Mouse (Mus musculus): ENCODE measurements at regions not wholly inside any gene's neighbourhood (a gene's known extent, or its start where the extent isn't known, plus 50 kb on each side); places are given as distances from the start of the nearest gene placed in this dataset.

DNA sequence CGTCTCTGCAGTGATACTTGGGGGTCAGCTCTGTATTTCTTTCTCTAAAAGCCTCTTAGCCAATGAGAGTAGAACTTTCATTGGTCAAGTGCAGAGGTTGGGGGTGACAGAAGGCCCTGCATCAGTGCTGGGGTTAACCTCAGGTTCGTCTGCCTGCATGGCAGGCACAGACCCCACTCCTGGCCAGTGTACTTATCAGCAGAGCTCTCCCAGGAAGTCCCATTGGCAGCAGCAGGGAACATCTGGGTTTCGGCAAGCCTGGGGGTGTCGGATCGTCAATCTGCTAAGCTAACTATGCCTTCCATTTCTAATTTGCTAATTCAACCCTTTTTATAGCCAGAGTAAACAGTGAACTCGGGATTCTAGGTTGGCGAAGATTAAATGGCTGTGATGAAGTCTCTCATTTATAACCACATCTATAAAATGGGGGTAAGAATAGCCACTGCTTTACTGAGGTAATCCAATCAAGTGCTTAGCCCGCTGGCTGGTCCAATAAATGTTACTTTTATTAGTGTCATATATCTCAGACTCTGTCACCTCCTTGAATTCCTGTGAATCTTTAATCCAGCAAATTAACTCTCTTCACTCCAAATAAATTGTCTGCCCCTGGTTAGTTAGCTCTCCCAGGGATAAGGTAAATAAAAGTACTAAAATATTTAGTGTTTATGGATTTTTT is 135.5 kb upstream of the Mrps10 start:
- no peak for ATAC-seq (replicated peaks; ENCODE audit: low read depth, poor library complexity, severe bottlenecking)

DNA sequence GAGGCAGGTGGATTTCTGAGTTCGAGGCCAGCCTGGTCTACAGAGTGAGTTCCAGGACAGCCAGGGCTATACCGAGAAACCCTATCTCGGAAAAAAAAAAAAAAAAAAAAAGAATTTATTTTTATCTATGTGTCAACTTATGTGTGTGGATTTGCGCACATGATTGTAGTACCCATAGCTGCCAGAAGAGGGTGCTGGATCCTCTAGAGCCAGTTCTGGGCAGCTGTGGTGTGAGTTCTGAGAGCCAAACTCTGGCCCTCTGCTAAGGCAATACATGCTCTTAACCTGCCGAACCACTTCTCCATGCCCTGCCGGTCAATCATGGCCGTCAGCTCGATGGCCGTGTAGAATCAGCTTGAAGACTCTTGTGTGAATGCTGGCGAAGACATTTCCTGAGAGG is 138.0 kb upstream of the Mrps10 start:
- ATAC-seq (replicated peaks; ENCODE audit: low read depth, poor library complexity, severe bottlenecking), result no peak

- no peak for ATAC-seq (replicated peaks; ENCODE audit: low read depth, poor library complexity, severe bottlenecking)
Measured at GRCm38 (mm10) chr17:47226391-47226790, 142.3 kb upstream of the Mrps10 start.

GRCm38 (mm10) chr17:47225306-47226269 is 143.1 kb upstream of the Mrps10 start:
- peak; percentile 84 for ATAC-seq (replicated peaks; ENCODE audit: low read depth, poor library complexity, severe bottlenecking)

DNA sequence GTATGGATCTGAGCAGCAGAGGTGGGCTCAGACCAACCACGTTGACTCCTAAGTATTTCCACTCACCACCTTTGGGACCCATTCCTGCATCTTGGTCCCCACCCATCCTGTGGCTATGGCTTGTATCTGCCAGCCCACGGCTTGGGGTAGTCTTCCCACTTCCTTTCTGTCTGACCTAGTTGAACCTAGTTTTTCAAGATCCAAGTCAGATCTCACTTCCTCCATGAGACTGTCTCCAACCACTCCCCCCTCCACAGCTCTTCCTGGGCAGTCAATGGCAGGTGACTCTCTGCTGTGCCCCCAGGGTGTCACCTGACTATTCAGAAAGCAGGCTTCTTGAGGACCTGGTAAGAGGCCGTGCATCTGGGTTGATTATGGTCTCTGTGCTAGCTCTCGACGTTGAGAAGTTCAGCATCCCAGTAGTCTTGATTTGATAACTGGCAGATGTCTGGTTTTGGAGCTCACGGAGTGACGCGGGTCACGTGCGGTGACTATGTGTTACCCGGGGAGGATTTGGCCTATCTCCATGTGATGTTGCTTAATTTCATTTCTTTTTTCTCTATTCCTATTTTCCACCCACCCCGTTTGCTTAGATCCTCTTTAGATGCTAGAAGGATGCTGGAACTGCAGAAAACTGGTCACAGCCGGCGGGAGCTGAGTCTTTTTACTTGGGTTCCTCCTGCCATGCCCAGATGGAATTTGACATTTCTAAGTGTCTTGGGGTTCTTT is 147.5 kb upstream of the Mrps10 start:
- ATAC-seq (replicated peaks; ENCODE audit: low read depth, poor library complexity, severe bottlenecking), result peak; percentile 2; the same call in 1 of the 2 replicates

GRCm38 (mm10) chr17:47219846-47220245 is 148.8 kb upstream of the Mrps10 start:
- ATAC-seq (replicated peaks; ENCODE audit: low read depth, poor library complexity, severe bottlenecking), result no peak

DNA sequence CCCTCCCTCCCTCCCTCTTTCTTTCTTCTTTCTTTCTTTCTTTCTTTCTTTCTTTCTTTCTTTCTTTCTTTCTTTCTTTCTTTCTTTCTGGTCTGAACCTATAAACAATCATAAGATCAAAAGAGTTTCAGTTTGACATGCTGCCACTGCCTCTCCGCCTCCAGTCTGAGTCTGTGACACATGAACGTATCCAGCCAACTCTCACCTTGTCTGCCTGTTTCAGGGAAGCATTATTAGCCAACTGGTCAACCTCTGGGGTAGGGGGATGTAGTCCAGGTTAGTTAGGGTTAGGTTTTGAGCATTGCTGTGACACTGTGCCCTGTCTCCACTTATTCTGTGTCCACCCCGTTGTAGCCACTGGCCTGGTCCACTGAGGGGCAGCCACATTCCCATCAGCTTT is 152.2 kb upstream of the Mrps10 start:
- no peak for ATAC-seq (replicated peaks; ENCODE audit: low read depth, poor library complexity, severe bottlenecking)

DNA sequence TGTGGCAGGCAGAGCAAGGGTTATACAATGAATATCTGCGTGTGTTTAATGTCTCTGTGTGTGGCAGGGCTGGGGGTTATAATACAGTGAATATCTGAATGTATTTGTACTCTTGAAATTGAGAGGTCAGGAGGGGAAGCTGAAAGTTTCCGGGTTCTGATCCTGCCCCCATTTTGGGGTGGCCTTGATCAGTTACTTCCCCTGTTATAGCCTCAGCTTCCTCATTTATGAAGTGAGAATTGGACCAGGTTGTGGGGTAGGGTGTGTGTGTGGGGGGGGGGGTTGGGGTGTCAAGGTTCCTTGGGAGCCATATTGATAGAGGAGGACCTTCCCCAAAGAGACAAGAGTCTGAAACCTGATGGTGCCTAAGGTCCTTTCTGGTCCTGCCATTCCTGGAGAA is 152.8 kb upstream of the Mrps10 start:
- peak; percentile 43 for ATAC-seq (replicated peaks; ENCODE audit: low read depth, poor library complexity, severe bottlenecking)

DNA sequence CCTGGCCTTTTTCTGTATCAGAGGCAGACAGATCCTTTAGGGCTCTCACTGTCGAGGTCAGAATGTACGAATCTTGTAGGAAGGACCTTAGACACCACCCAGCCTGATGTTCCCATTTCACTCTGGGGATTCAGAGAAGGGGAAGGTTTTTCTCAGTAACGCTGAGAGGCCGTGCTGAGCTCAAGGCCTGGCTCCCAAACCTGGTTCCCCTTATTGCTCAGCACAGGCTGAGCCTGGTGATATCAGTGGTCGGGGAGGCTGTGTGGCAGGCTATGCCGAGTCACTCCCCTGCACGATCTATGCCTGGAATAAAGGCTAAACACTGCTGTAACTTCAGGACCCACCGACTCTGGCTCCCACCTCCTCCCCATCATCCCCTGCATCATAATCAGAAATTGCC is 154.6 kb upstream of the Mrps10 start:
- ATAC-seq (replicated peaks; ENCODE audit: low read depth, poor library complexity, severe bottlenecking), result peak; percentile 96

GRCm38 (mm10) chr17:47210441-47211196 is 158.1 kb upstream of the Mrps10 start:
- ATAC-seq (replicated peaks; ENCODE audit: low read depth, poor library complexity, severe bottlenecking), result no peak

- no peak for ATAC-seq (replicated peaks; ENCODE audit: low read depth, poor library complexity, severe bottlenecking)
Measured at GRCm38 (mm10) chr17:47208886-47209585, 159.7 kb upstream of the Mrps10 start.

- ATAC-seq (replicated peaks; ENCODE audit: low read depth, poor library complexity, severe bottlenecking), result no peak
Measured at GRCm38 (mm10) chr17:47207471-47207870, 161.2 kb upstream of the Mrps10 start.

GRCm38 (mm10) chr17:47204470-47205162 is 164.1 kb upstream of the Mrps10 start:
- peak; percentile 70 for ATAC-seq (replicated peaks; ENCODE audit: low read depth, poor library complexity, severe bottlenecking)

- ATAC-seq (replicated peaks; ENCODE audit: low read depth, poor library complexity, severe bottlenecking), result no peak
Measured at GRCm38 (mm10) chr17:47199206-47199605, 169.5 kb upstream of the Mrps10 start.

- ATAC-seq (replicated peaks; ENCODE audit: low read depth, poor library complexity, severe bottlenecking), result no peak
Measured at GRCm38 (mm10) chr17:47197957-47198356, 170.7 kb upstream of the Mrps10 start.

DNA sequence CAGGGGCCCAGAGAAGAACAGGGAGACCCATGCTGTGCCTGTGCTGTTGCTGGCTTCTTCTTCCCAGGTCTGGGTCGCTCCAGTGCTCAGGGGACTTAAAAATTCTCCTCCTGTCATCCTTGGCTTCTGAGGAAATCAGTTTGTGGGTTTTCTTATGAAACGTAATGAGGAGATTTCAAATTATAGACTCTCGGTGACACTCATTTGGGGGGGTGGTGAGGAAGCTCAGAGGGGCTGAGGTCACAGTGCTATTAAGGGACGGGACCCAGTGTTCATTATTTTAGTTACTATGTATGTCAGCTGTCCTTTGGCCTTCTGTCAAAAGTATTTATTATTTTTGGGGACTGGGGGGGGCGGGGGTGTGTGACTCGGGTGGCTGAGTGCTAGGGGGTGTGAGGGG is 171.7 kb upstream of the Mrps10 start:
- no peak for ATAC-seq (replicated peaks; ENCODE audit: low read depth, poor library complexity, severe bottlenecking)

DNA sequence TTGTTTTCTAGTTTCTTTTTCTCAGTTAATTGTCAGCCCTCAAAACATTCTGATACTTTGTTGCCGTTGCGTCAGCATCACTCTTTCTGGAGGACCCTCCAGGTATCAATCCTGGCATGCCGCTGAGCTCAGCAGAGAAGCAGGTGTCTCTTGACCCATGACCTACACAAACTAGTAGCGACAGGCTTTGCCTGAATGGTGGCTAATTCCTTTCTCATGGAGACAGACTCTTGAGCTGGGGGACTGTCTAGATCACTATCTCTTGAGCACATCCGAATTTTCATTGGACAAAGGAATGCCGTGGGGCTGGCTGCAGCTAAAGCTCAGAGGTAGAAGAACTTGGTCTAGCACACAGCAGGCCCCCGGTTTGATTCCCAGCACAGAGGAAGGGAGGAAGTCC is 172.7 kb upstream of the Mrps10 start:
- no peak for ATAC-seq (replicated peaks; ENCODE audit: low read depth, poor library complexity, severe bottlenecking)

DNA sequence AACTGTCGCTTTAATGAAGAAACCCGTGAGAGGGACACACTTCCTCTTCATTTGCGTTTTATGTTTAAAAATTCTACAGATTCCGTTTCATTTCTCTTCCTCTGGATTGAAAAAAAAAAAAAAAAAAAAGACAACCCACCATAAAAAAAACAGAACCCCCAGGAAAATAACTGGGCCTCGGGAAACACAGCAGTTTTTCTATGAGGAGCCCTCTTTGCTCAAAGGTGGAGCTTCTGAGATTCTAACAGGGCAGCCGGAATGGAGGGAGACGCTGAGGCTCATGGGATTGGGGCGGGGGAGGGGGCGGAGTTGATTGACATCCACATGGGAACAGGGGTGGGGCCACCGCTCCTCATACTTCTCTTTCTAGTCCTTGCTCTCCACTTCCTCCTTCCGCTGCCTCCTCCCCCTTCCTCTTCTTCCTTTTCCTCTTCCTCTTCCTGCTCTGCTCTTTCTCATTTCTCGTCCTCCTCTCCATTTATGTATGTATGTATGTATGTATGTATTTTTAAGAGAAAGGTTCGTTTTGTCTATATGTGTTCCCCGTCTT is 174.1 kb upstream of the Mrps10 start:
- ATAC-seq (replicated peaks; ENCODE audit: low read depth, poor library complexity, severe bottlenecking), result no peak

All from common myeloid progenitor, adult 5-6 weeks (primary cell).